Mouse (Mus musculus): ENCODE measurements around the gene Rab3d.

- TF ChIP-seq CTCF (IDR thresholded peaks at IDR 0.05; ENCODE audit: extremely low read depth, insufficient read length, insufficient replicate concordance, low read depth, low read length) (peak; percentile 94), POLR2A (IDR thresholded peaks at IDR 0.05; ENCODE audit: low read depth, low read length) (no peak)
Measured at GRCm38 (mm10) chr9:21870879-21871524, 47.0 kb downstream of the Rab3d start.

Measured in small intestine, adult 2 months (tissue).